Mouse (Mus musculus) forelimb bud, embryonic 11.5 days (tissue): ENCODE data around the gene Camk2d.
A peak's percentile ranks its signal among the peaks of the same experiment; 100 is the strongest.

Source experiments
- DNase-seq: peaks from one replicate; pipeline ENCODE4 v3.0.0-alpha.2; 2012; ENCODE audit warnings: low read depth, low spot score

Camk2d gene

GRCm38 (mm10) chr3:126810372-126811090, 214.4 kb downstream of the Camk2d start:
- no peak for DNase-seq

GRCm38 (mm10) chr3:126811646-126812045, 215.5 kb downstream of the Camk2d start:
- no peak for DNase-seq

DNA sequence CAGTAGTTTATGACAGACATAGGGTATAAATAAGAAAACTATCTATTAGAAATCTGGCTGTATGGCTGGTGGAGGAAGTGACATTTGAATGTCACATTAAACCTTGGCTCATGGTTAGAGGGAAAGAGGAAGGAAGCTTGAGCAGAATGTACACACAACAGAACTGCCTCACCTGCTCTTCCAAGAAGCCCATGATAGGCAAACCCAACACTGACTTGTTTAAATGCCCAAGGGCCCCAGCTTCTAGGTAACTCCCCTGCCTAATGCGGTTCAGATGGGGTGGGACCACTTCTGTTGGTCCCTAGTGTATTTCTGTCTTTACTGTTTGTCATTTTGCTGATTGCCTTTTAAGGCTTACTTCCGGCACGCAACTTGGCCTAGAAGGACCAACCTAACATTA, 226.3 kb downstream of the Camk2d start:
- DNase-seq: no peak

- DNase-seq: no peak
Measured at GRCm38 (mm10) chr3:126824930-126825329, 228.8 kb downstream of the Camk2d start.

- DNase-seq: peak; percentile 63
Measured at GRCm38 (mm10) chr3:126826172-126826571, 230.1 kb downstream of the Camk2d start.

DNA sequence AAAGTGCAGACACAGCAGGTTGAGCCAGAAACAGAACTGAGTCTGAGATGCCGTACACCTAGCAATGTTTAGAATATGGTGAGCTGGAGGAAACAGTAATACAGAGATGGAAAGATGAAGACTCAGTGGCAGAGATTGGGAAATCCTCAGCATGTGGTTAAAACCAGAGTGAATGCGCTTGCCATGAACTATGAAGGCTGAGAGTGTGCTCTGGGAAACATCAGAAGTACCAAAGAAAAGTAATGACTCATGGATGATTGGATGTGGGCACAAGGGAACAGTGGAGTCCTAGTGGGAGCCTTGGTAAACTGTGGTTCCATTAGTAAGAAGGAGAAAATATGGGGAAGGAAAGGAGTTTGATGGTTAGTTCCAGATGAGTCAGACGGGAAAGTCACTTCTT, 231.8 kb downstream of the Camk2d start:
- no peak for DNase-seq

DNA sequence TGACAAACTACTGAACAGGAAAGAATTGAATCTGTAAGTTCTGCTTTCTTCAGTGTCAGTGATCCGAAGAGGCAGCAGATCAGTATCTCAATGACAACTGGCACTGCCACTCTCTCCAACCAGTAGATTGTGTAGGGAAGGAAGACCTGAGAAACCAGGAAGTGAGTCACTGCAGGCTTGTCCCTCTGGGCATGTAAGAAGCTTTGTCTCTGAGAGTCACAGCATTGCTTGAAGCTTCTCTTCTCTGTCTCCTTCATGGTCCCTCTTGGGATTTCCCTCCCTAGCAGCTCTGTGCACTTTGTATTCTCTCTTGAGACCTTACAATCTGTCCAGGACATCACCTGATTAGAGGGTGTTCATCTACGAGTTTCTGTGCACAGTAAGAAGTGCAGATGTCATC, 233.7 kb downstream of the Camk2d start:
- no peak for DNase-seq

- peak; percentile 6 for DNase-seq
Measured at GRCm38 (mm10) chr3:126831418-126832138, 235.5 kb downstream of the Camk2d start.

DNA sequence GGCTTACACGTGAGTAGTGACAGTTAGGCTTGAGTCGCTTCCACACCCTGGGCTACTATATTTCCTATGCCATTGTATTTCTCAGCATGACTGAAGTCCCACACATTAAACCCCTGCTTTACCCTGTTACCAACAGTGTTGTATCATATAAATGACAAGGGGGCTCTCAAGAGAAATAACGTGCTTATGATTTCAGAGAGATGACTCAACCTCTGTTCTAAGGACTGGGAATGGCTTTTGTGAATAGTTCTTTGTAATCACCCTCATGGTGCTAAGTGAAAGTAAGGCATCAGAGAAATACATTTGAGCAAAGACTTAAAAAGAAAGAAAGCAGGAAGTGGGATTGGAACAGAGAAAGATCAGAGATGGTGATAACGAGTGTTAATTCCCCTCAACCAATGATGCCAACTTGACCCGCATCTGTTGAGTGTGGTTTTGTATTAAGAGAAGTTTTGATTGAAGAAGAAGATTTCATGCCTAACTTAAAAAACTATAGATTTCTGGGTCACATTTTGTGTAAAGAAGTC, 238.6 kb downstream of the Camk2d start:
- no peak for DNase-seq

- no peak for DNase-seq
Measured at GRCm38 (mm10) chr3:126842780-126843179, 246.7 kb downstream of the Camk2d start.

DNA sequence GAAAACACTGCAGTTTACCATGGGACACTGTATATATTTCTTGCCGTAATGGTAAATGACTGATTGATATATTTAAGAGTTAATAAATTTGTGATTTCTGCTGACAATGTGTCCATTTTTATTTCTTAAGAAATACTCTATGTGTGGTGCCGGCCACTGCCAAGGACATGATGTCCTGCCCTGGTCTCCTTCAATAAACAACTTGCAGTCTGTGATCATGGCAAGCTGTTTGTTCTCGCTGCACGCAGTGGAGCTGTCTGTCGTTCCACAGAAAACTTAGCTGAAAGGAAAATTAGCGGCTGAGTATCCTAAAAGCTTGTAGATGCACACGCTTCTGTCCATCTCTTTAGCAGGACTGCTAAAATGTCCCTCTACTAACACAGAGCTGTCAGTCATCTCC, 248.7 kb downstream of the Camk2d start:
- DNase-seq: no peak

GRCm38 (mm10) chr3:126848081-126848480, 252.0 kb downstream of the Camk2d start:
- DNase-seq: no peak

- no peak for DNase-seq
Measured at GRCm38 (mm10) chr3:126860442-126860841, 264.3 kb downstream of the Camk2d start.

GRCm38 (mm10) chr3:126869561-126869960, 273.5 kb downstream of the Camk2d start:
- DNase-seq: no peak

- DNase-seq: no peak
Measured at GRCm38 (mm10) chr3:126870688-126871087, 274.6 kb downstream of the Camk2d start.

GRCm38 (mm10) chr3:126878233-126878632, 282.1 kb downstream of the Camk2d start:
- no peak for DNase-seq

DNA sequence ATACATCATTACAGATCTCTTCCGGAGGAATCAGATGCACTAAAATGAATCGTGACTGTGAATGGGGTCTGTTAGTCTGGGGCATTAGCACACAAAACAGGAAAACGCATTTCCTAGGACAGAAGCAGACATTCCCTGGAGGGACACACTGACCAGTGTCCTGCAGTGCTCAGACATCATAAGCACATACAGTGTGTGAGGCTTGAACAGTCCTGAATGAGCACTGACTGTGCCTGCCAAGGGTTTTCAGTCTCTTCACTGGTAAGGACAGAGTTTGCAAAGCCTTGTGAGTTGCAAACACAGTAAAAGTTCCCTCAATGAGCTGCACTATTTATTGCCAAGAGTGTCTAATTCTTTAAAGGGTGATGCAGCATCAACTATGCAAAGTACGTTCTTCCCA, 290.0 kb downstream of the Camk2d start:
- no peak for DNase-seq

DNA sequence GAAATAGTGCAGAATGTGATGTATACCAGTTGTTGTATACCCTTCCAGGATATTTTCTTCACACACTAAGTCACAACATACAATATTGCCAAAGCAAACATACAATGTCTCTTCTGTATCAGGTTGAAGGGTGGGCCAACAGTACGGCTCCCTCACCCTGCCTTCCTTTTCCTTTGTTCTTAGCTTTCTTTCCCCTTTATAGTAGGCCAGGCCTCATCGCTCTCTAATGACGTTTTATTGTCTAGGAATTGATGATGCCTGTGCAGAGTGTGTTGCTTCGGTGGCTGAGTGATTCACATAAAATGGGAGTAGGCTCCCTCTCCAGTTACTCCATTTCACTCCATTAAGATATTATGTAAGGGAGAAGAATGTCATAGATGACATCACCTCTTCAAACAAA, 290.5 kb downstream of the Camk2d start:
- DNase-seq: no peak
